Mouse (Mus musculus) stomach, postnatal 0 days (tissue): Measurements from ENCODE around the gene Olfr357.

Source experiments
- CTCF ChIP-seq: IDR thresholded peaks from 2 replicates; pipeline ENCODE4 v1.5.1; 2016; ENCODE audit warnings: antibody characterized with exemption, low read depth, mild to moderate bottlenecking, moderate library complexity
- EP300 ChIP-seq: optimal IDR thresholded peaks from 2 replicates; pipeline ENCODE3; 2016; ENCODE audit warnings: antibody characterized with exemption

DNA sequence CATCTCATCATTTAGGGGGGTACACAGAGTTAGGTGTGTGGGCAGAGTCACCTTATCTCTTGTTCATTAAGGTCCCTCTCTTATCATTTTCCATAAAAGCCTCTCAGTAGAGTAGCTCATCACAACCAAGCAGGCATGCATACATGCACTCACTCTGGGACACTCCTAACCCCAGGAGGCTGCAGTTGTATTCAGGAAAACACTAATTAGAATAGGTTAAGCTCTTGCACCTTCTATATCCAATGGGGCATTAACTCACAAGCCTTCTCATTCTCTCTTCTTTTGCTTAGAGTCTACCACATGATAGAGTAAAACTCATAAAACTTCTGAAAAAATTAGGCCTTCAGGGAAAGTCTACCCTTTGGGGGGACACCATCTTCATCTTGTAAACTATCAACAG lies 15.6 kb downstream of the Olfr357 start, which contains the start of gene Olfr358:
- TF ChIP-seq CTCF (no peak), EP300 (no peak)
